Mouse (Mus musculus) c-Kit-positive CD71-positive TER-119-negative erythroid progenitor cells, embryonic 14.5 days (primary cell): ENCODE measurements around the gene Habp2.

ENCODE experiments used
- DNase-seq: peaks from one replicate; pipeline ENCODE4 v3.0.0-alpha.2; 2013; ENCODE audit warnings: low read depth

The Habp2 gene

GRCm38 (mm10) chr19:56286866-56287265, at the start of gene Habp2:
Habp2 (plus strand) TSS chr19:56287137.
- no peak for DNase-seq

- DNase-seq, result no peak
Observed at GRCm38 (mm10) chr19:56238501-56238900, 48.4 kb upstream of the Habp2 start.

- no peak for DNase-seq
Observed at GRCm38 (mm10) chr19:56245201-56245600, 41.7 kb upstream of the Habp2 start.

- no peak for DNase-seq
Observed at GRCm38 (mm10) chr19:56252815-56253214, 34.1 kb upstream of the Habp2 start.

GRCm38 (mm10) chr19:56253271-56253670, 33.7 kb upstream of the Habp2 start:
- DNase-seq, result no peak

GRCm38 (mm10) chr19:56254751-56255150, 32.2 kb upstream of the Habp2 start:
- DNase-seq, result no peak

GRCm38 (mm10) chr19:56255506-56255905, 31.4 kb upstream of the Habp2 start:
- peak; percentile 29 for DNase-seq

GRCm38 (mm10) chr19:56256235-56256634, 30.7 kb upstream of the Habp2 start:
- no peak for DNase-seq

GRCm38 (mm10) chr19:56256741-56257140, 30.2 kb upstream of the Habp2 start:
- DNase-seq, result no peak

GRCm38 (mm10) chr19:56263696-56264095, 23.2 kb upstream of the Habp2 start:
- no peak for DNase-seq

GRCm38 (mm10) chr19:56264175-56264574, 22.8 kb upstream of the Habp2 start:
- no peak for DNase-seq

- no peak for DNase-seq
Observed at GRCm38 (mm10) chr19:56265149-56265548, 21.8 kb upstream of the Habp2 start.

- DNase-seq, result no peak
Observed at GRCm38 (mm10) chr19:56272081-56272480, 14.9 kb upstream of the Habp2 start.

- DNase-seq, result no peak
Observed at GRCm38 (mm10) chr19:56277140-56277804, 9.7 kb upstream of the Habp2 start.

- DNase-seq, result no peak
Observed at GRCm38 (mm10) chr19:56277951-56278350, 9.0 kb upstream of the Habp2 start.

- DNase-seq, result no peak
Observed at GRCm38 (mm10) chr19:56278366-56278765, 8.6 kb upstream of the Habp2 start.

- no peak for DNase-seq
Observed at GRCm38 (mm10) chr19:56285222-56285621, 1.7 kb upstream of the Habp2 start.

- no peak for DNase-seq
Observed at GRCm38 (mm10) chr19:56287580-56288367, 837 bp downstream of the Habp2 start.

- no peak for DNase-seq
Observed at GRCm38 (mm10) chr19:56288436-56288835, 1.5 kb downstream of the Habp2 start.

- no peak for DNase-seq
Observed at GRCm38 (mm10) chr19:56289642-56290041, 2.7 kb downstream of the Habp2 start.

- no peak for DNase-seq
Observed at GRCm38 (mm10) chr19:56291898-56292297, 5.0 kb downstream of the Habp2 start.

- DNase-seq, result no peak
Observed at GRCm38 (mm10) chr19:56292335-56292734, 5.4 kb downstream of the Habp2 start.

GRCm38 (mm10) chr19:56294654-56295399, 7.9 kb downstream of the Habp2 start:
- no peak for DNase-seq
